Mouse (Mus musculus) bone marrow macrophage, adult 2 months (primary cell): ENCODE data around the gene Fkbp2. TPM values are rescaled to one million over a fixed set of nuclear protein-coding genes. Genes with fewer than 3 reads are reported as not detected.

Experiments
- H3K27ac ChIP-seq: 2 replicates; pipeline ENCODE4 v1.5.1; 2012; ENCODE audit warnings: low read depth, low read length; ENCODE audit not compliant: insufficient read depth
- H3K4me1 ChIP-seq: 2 replicates; pipeline ENCODE4 v1.6.1; 2012; ENCODE audit warnings: low read length; ENCODE audit not compliant: control insufficient read depth, insufficient read depth
- H3K4me3 ChIP-seq: 2 replicates; pipeline ENCODE4 v1.5.1; 2012; ENCODE audit warnings: mild to moderate bottlenecking, low read length, moderate library complexity; ENCODE audit not compliant: insufficient read depth
- CTCF ChIP-seq: IDR thresholded peaks from 2 replicates; pipeline ENCODE4 v1.5.1; 2012; ENCODE audit warnings: low read depth, mild to moderate bottlenecking, low read length, moderate library complexity
- POLR2A ChIP-seq: IDR thresholded peaks from 2 replicates; pipeline ENCODE4 v1.6.1; 2012; ENCODE audit warnings: mild to moderate bottlenecking, low read depth, low read length, borderline replicate concordance
- polyA plus RNA-seq: library from polyadenylated mRNA; stranded (reverse); fragments of >200 nt; gene quantifications from 2 replicates; pipeline ENCODE4 v1.2.4, GENCODE M21; 2012; ENCODE audit not compliant: missing spikeins, insufficient read depth, insufficient read length

Gene Fkbp2
- polyA plus RNA-seq, 1 experiment = 118 TPM

DNA sequence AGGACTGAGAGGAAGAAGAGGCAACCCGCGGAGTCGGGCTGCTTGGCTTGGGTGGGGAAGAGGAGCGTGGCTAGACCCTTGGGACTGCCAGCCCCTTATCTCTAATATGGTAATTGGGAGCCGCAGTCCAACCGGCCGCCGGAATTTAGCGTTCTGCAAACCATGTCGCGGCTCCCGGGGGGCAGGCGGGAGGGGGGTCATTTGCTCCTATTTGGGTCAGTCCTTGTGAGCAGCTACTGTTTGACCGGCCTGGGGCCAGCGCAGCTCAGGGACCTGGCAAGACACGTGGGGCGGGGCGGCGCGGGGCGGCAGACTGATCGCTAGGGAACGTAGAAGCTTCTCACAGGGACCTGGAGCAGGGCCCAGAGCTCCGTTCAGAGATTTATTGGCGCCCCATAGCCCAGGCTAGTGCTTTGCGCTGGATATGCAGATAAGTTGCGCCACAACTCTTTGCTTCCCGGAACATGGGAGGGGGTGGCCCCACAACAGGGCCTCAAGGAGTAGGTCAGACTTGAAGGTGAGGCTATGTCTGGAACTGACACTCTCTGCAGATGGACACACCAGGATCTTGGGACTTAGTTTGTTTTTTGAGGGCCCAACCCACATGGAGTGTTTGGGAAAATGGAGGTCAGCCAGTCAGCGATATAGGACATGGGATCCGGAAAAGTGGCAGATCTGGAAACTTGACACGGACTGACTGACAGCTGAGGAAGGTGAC, 28.1 kb downstream of the Fkbp2 start:
- Histone ChIP-seq H3K4me1 (peaks cover 18% of the 10 kb centered on the region), H3K27ac (peak overlapping the region; percentile 91), H3K4me3 (peak overlapping the region; percentile 76)
- TF ChIP-seq POLR2A (no peak), CTCF (no peak)

DNA sequence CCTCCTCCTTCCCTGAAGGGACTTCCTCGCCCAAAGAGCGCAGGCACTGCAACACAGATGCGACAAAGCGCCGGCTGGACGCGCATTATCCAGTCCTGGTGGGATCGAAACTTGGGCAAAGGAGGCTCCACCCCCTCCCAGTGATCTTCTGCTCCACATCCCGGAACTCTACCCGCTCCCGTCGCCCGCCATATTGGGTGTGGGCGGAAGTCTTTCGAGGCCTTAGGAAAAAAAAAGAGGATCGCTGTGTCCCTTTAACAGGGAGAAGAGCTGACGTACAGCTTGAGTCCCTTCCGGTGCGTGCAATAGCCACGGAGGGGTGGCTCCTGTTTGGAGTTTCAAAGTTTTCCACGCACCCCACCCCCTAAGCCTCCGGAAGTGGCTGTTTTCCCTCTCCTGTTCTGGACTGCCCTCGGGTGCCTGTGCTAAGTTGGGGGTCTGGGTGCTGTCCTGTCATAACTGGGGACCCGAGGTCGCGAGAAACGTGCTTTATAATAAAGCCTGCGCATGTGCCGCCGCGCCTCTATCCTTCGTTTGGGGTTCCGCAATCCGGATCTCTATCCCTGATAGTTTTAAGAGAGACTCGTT, 28.8 kb downstream of the Fkbp2 start:
- TF ChIP-seq CTCF = no peak
- no peak for TF ChIP-seq POLR2A
- Histone ChIP-seq H3K4me1 (peaks cover 25% of the 10 kb centered on the region), H3K27ac (peak overlapping the region; percentile 91), H3K4me3 (peak overlapping the region; percentile 86)

DNA sequence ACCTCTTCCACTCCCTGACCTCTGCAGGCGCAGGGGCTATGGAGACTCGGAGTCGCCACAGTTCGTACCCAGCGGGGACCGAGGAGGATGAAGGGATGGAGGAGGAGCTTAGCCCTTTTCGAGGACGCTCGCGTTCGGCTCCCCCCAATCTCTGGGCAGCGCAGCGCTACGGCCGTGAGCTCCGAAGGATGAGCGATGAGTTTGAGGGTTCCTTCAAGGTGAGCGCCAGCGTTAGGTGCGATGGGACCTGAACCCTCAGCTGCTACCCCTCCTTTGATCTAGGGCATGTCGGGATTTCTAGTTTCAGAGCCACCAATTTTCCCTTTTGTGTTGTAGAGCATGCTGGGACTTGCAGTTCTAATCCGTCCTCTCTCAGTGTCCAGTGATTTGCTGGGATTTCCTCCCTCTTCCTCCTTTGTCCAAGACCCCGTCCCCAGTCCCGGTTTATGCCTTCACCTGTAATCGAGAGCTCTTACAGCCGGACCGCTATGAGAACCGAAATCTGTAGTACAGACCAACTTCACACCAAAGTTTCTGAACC, 29.6 kb downstream of the Fkbp2 start:
- peak overlapping the region; percentile 91 for H3K27ac ChIP-seq
- H3K4me1 ChIP-seq = peaks cover 31% of the 10 kb centered on the region
- peak overlapping the region; percentile 86 for H3K4me3 ChIP-seq
- TF ChIP-seq POLR2A (no peak), CTCF (no peak)

DNA sequence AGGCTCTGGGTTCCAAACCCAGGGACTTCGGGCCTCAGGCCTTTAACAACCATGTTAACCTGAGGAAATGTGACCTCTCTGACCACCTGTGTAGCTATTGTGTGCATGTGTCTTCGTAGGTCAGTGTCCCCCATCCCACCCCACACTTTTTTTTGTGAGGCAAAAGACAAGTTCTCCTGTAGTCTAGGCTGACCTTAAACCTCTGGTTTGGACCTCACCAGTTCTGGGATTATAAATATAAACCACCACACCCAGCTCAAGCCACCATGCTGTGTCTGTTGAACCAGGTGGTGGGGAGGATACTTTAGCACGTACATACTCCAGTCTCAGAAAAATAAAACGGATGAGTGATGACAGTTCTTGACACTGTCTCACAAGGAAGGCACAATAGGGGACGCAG, 30.4 kb downstream of the Fkbp2 start:
- Histone ChIP-seq H3K4me1 (peaks cover 31% of the 10 kb centered on the region), H3K27ac (no peak overlapping the region), H3K4me3 (peak overlapping the region; percentile 86)
- TF ChIP-seq CTCF = no peak
- TF ChIP-seq POLR2A = no peak

- Histone ChIP-seq H3K4me3 (no peak overlapping the region), H3K27ac (no peak overlapping the region), H3K4me1 (peaks cover 31% of the 10 kb centered on the region)
- no peak for TF ChIP-seq POLR2A
- TF ChIP-seq CTCF = no peak
Observed at GRCm38 (mm10) chr19:6949532-6949931, 30.8 kb downstream of the Fkbp2 start.

- Histone ChIP-seq H3K4me3 (no peak overlapping the region), H3K27ac (no peak overlapping the region), H3K4me1 (peaks cover 32% of the 10 kb centered on the region)
- TF ChIP-seq POLR2A (no peak), CTCF (no peak)
Observed at GRCm38 (mm10) chr19:6948186-6948585, 32.1 kb downstream of the Fkbp2 start.

DNA sequence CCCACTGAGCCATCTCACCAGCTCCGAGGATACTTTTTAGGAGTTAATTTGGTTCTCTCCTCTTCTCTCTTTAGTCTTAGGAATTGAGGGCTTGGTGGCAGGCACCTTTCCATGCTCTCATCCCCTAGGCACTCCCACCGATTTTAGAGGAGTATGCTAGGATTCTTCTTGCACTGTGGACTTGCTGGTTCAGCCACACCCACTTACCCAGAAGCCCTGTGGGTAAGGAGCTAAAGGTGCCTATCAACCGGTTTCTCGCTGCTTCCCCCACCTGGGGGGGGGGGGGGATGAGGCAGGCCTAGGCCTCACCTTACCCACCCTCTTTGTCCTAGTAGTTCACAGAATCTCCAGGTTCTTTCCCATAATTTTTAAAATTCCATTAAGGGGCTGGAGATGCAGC, 32.6 kb downstream of the Fkbp2 start:
- TF ChIP-seq CTCF = no peak
- no peak for TF ChIP-seq POLR2A
- peaks cover 27% of the 10 kb centered on the region for H3K4me1 ChIP-seq
- H3K27ac ChIP-seq = no peak overlapping the region
- no peak overlapping the region for H3K4me3 ChIP-seq

DNA sequence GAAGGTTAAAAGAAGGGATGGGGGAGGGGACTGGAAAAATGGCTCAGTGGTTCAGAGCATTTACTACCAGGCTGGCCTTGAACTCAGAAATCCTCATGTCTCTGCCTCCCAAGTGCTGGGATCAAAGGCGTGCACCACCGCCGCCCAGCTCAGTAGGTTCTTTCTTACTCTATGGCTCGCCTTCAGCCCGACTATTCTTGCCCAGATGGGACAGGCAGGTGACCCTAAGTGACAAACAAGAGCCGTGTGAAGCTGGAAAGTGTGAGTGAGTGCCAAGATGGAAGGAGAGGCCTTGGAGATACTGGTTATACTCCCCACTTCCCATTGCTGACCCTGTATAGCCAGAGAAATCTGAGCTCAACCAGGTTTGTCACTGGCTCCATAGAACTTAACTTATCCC, 36.6 kb downstream of the Fkbp2 start:
- Histone ChIP-seq H3K4me3 (no peak overlapping the region), H3K4me1 (peaks cover 19% of the 10 kb centered on the region)

GRCm38 (mm10) chr19:6942764-6943163, 37.5 kb downstream of the Fkbp2 start:
- peak overlapping the region; percentile 40 for H3K27ac ChIP-seq
- no peak for TF ChIP-seq POLR2A
- no peak for TF ChIP-seq CTCF
- H3K4me1 ChIP-seq = peaks cover 15% of the 10 kb centered on the region
- peak overlapping the region; percentile 64 for H3K4me3 ChIP-seq

More for the DNA sequence above, 36.6 kb downstream of the Fkbp2 start:
- H3K27ac ChIP-seq = no peak overlapping the region
- TF ChIP-seq CTCF (no peak), POLR2A (no peak)

GRCm38 (mm10) chr19:6942249-6942691, 38.0 kb downstream of the Fkbp2 start, which contains the start of gene Gpr137:
Gene Gpr137 (minus strand): TSS chr19:6942480.
- peak within 1 kb of the TSS; percentile 97 for H3K27ac ChIP-seq
- 0 out of 2 replicates have a peak, but pooled peaks have one; percentile 25 for TF ChIP-seq POLR2A
- TF ChIP-seq CTCF = no peak
- peaks cover 15% of the 10 kb centered on the region for H3K4me1 ChIP-seq
- peak within 1 kb of the TSS; percentile 92 for H3K4me3 ChIP-seq
